In the genomic region with DNA sequence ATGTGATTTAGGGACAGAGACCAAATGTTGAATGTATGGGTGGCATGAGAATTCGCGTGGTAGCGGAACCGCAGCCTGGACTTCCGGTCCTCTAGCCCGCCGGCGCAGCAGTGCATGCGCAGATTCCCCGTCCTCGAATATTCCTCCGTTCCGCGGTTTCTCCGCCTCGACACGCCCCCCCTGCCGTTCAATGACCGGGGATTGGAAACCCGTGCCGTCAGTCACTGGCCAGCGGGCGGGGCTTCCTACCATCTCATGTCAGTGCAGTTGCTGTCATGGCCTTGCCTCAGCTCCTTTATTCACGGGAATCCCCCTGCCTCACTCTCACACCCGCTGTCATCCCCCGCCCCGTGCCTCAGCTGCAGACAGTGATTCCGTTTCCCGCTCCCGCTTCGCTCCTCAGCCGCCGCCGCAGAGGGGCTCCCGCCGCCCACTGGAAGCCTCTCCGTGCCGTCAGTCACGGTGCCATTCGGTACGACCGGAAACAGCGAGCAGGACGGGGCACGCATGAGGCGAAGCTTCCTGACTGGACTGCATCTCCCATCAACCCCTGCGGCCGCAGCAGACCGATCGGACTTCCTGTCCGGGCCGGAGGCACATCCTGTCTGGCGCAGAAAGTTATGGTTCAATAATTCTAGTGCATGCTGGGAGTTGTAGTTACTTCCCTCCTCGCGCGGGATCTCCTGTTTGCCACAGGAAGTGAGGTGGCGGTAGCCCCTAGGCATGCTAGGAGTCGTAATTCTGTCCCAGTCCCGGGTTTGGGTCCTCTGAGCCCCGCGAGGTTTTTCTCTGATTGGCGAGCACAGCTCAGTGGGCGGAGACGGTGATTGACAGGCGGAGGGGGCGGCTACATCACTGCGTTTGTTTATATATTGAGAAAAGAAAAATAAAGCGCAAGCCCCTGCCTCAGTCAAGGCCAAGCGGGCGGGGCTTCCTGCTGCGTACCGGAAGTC, we compare ENCODE assay signal across 8 mouse cellular contexts.
DNase-seq lines count a peak whose midpoint lies in the region; ATAC-seq and TF ChIP-seq lines count a peak whose summit lies in the region.

No protein-coding gene starts in this region.

- H3K27ac ChIP-seq in bone marrow macrophage, adult 2 months (ENCODE audit: insufficient read depth, low read depth, low read length), result peak overlapping the region; percentile 95
- peak overlapping the region; percentile 95 for H3K27ac ChIP-seq in embryonic fibroblast, embryonic 13.5 days (ENCODE audit: insufficient read depth, low read length)
- peak overlapping the region; percentile 93 for H3K27ac ChIP-seq in kidney, embryonic 14.5 days (ENCODE audit: low read depth, low read length)
- H3K27ac ChIP-seq in limb, embryonic 15.5 days, result peak overlapping the region; percentile 99

- peaks cover 4% of the 10 kb centered on the region; the same call in 1 of the 2 replicates for H3K4me1 ChIP-seq in bone marrow macrophage, adult 2 months (ENCODE audit: control insufficient read depth, insufficient read depth, low read length)
- no peaks in the 10 kb centered on the region for H3K4me1 ChIP-seq in embryonic fibroblast, embryonic 13.5 days (ENCODE audit: control insufficient read depth, insufficient read depth, low read length)
- 0 out of 2 replicates have a peak, but pooled peaks cover 3% of the 10 kb centered on the region for H3K4me1 ChIP-seq in kidney, embryonic 14.5 days (ENCODE audit: control insufficient read depth, insufficient read depth, low read length)
- peaks cover 7% of the 10 kb centered on the region for H3K4me1 ChIP-seq in limb, embryonic 15.5 days

- no peak for TF ChIP-seq POLR2A in bone marrow macrophage, adult 2 months (IDR thresholded peaks at IDR 0.05; ENCODE audit: borderline replicate concordance, low read depth, low read length)
- peak; percentile 78 for TF ChIP-seq POLR2A in embryonic fibroblast, embryonic 13.5 days (IDR thresholded peaks at IDR 0.05; ENCODE audit: low read depth, low read length)

- TF ChIP-seq CTCF in bone marrow macrophage, adult 2 months (IDR thresholded peaks at IDR 0.05; ENCODE audit: low read depth, low read length), result no peak
- TF ChIP-seq CTCF in embryonic fibroblast, embryonic 13.5 days (IDR thresholded peaks at IDR 0.05; ENCODE audit: borderline replicate concordance, insufficient read depth, low read length), result no peak

- H3K27me3 ChIP-seq in kidney, embryonic 14.5 days (ENCODE audit: control insufficient read depth, insufficient read depth, low read length), result no peaks in the 10 kb centered on the region
- H3K27me3 ChIP-seq in limb, embryonic 15.5 days, result no peaks in the 10 kb centered on the region

- peaks cover 9% of the 10 kb centered on the region for H3K9me3 ChIP-seq in kidney, embryonic 14.5 days (ENCODE audit: control insufficient read depth, low read length)
- H3K9me3 ChIP-seq in limb, embryonic 15.5 days, result no peaks in the 10 kb centered on the region

- H3K9ac ChIP-seq in kidney, embryonic 14.5 days (ENCODE audit: low read depth, low read length), result peak overlapping the region; percentile 55
- H3K9ac ChIP-seq in limb, embryonic 15.5 days, result peak overlapping the region; percentile 54

- ATAC-seq in kidney, embryonic 14.5 days (ENCODE audit: low FRiP score, low TSS enrichment), result peak; percentile 95
- peak; percentile 96 for ATAC-seq in limb, embryonic 15.5 days (ENCODE audit: insufficient number of reproducible peaks, low FRiP score, low TSS enrichment, low read depth)

- H3K4me3 ChIP-seq in bone marrow macrophage, adult 2 months (ENCODE audit: insufficient read depth, low read length), result peak overlapping the region; percentile 94
- H3K4me3 ChIP-seq in embryonic fibroblast, embryonic 13.5 days (ENCODE audit: insufficient read depth, low read length), result peak overlapping the region; percentile 62
- H3K4me3 ChIP-seq in kidney, embryonic 14.5 days (ENCODE audit: low read length), result peak overlapping the region; percentile 58
- peak overlapping the region; percentile 74 for H3K4me3 ChIP-seq in limb, embryonic 15.5 days

- H3K4me2 ChIP-seq in kidney, embryonic 14.5 days (replicated peaks; ENCODE audit: low read depth, low read length), result peak overlapping the region; percentile 51
- H3K4me2 ChIP-seq in limb, embryonic 15.5 days, result peak overlapping the region; percentile 54

- no peaks in the 10 kb centered on the region for H3K36me3 ChIP-seq in kidney, embryonic 14.5 days (ENCODE audit: control insufficient read depth, insufficient read depth, low read length)
- no peaks in the 10 kb centered on the region for H3K36me3 ChIP-seq in limb, embryonic 15.5 days

- WGBS in kidney, embryonic 14.5 days, result under 1% methylated on average over 72 of the region's 72 CpGs
- WGBS in limb, embryonic 15.5 days, result under 1% methylated on average over 72 of the region's 72 CpGs

- peak; percentile 99 for DNase-seq in A20 (ENCODE audit: low read depth, low spot score)
- DNase-seq in heart, adult 9 months (ENCODE audit: low spot score in 2 of 2), result peak; percentile 98
- peak; percentile 95 for DNase-seq in monocyte, adult 2 months (ENCODE audit: low read depth in 1 of 2, low spot score in 2 of 2)
- DNase-seq in spleen, postnatal 36 days (ENCODE audit: low spot score in 2 of 2), result peak; percentile 98

Comparison
In these comparisons a context has a peak if more than half of its experiments do, and no peak if none do; other contexts are left out.
1. Peak in every context shown above with its lines: DNase-seq, ATAC-seq, H3K4me3 ChIP-seq and H3K27ac ChIP-seq.